Mouse (Mus musculus) cerebral cortex, adult 2 months (tissue): ENCODE results near the gene Wnt7b.

ENCODE experiments used
- WGBS: fragments of 180-500 bp; shearing (Covaris S2); methylation state at CpG from one replicate; pipeline ENCODE4 v1.1.7; 2018; 5-methylcytosine and 5-hydroxymethylcytosine counted together

The Wnt7b gene

DNA sequence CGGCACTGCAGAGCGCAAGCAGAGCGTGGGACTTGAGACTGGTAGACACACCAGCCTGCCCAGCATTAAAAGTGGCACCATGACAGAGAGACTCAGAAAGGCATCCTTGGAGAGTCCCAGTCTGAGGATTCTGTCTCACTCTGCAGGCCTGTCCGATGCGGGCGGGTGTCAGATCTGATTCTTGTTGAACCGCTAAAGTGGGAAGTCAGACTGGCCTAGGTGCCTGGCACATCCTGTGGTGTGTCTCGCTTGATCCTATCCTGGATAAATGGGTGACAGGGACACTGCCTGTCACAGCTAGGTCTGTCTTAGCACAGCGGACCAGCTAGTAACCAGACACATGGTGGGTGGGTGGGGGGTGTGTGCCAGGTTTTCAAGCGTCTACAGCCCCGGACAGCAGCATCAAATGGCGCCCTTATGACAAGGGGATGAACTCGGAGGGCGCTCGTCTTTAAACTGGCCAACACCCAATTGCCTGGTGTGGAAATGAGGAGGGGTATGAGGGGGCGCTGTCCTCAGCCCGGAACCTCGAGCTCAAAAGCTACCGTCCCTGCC, at the start of gene Wnt7b:
Gene Wnt7b (minus strand): TSS at position 118 of the 555 bp plus-strand sequence.
- WGBS, result 3% methylated on average over 19 of the region's 19 CpGs

DNA sequence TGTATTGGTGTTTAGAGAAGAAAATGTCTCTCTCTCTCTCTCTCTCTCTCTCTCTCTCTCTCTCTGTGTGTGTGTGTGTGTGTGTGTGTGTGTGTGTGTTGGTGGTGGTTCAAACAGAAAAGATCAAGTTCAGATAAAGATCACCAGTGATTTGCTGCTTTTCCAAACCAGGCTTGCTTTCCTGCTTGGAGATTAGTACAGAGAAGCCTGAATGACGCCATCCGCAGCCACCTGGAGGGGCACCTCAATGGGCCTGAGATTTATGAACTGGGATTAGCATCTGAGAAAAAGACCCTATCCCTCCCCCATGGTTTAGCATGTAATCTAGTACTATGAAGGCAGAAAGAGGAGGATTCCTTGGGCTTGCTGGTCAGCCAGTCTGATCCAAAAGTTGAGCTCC, 49.3 kb upstream of the Wnt7b start:
- 81% methylated on average over 2 of the region's 2 CpGs for WGBS

DNA sequence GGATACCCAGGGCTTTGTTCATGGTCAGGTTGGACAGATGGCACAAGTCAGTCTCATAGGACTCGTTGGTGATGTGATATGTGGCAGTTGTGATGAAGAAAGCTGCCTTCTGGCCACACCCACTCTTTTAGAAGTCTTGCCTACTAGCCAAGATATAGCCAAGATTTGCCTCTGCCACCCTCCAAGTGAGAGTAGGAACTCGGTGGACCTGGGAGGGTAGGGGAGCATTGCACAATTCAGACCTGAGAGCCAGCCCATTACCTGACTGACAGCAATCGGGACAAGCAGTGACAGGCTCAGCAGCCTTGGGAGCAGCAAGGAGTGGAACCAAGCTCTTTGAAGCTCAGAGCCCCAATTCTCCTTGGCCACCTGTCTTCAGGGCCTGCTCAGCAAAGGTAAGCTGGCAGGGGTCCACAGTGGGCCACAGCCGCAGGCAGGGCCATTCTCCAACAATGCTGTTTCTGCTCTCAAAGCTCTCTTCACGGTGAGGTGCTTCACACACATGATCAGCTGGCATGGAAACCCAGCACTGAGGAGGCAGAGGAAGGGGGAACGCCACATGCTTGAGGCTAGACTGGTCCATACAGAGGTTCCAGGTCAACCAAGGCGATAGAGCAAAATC, 47.8 kb upstream of the Wnt7b start:
- 81% methylated on average over 7 of the region's 7 CpGs for WGBS

DNA sequence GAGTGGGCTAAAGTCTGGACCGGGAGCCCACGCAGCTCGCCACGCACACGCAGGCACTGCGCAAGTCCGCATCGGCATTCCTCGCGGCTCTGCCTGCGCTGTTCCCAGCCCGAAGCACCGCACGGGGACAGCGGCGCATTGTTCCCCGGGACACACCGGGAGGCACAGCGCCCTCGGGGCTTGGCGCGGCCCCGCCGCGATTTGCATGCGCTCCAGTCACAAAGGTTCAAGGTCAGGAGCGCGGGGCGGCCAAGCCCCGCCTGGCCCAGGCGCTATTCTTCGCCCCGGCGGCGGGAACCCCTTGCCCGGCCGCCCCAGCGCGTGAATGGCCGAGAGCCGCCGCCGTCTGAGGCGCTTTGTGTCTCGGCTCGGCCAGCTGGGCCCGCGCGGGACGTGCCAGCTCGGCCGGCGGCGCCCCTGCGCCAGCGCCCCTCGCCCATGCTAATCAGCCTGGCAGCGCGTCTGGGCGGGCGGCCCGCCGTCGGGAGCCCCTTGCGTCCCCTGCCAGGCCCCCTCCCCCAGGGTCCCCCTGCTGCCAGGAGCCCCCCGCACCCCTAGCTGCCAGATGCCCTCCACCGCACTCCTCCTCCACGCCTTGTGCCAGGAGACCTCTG, 43.5 kb upstream of the Wnt7b start:
- WGBS, result 2% methylated on average over 62 of the region's 68 CpGs

DNA sequence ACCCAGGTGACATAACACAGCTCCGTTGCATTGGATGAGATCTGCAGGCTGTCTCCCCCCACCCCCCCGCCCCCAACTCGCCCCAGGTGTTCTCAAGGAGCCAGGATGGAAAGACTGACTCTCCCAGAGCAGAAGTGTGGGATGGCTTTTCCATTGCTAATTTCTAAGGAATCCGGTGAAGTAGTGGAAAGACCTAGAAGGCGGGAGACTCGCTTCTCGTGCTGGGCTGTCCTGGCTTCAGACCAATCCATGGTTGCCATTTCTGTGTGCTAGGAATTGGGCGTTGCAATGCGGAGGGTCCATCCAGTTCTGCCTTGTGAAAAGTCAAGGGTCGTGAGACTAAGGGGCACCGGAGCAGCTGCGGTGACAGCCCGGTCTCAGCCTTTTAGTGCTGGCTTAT, 39.9 kb upstream of the Wnt7b start:
- WGBS, result 89% methylated on average over 13 of the region's 13 CpGs

DNA sequence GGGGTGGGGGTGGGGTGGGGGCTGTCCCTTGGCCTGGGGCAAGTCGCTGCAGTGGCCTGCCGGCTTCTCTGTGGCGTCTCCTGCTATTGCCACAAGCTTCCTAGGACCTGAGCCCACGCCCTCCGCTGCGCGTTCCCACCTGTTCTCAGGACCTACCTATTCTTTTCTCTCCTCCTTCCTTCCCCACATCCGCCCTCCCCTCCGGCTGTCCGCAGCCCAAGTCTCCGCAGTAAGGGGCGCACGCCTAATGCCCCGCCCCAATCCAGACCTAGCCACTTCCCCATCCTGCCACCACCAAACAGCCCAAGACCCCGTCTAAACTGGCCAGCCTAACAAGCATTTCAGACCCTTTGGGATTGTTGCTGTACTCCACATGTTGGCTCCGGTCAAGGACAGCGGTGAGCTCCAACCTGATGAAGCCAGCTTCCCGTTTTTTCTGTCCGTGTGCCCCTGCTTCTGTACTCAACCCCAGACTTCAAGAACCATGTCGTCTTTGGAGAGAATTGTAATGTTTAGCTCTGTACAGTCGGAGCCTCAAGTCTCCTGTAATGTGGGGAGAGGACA, 33.3 kb upstream of the Wnt7b start:
- WGBS, result 74% methylated on average over 21 of the region's 21 CpGs

DNA sequence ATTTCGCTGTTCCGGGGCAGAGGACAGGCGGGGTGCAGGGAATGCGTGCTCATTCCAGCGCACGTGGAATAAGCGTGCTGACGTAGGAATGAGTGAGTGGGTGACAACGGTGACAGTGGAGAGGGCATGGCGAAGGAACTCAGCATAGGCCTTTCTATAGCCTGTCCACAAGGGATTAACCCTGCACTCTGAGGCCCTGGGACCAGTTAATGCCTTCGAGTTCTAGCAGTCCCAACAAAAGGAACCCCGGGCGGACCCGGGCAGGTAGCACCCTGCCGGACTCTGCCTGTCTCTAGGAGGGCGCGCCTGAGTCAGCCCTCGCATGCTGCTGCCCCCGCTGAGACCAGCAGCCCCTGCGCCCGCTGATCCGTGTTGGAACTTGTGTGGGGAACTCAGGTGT, 32.8 kb upstream of the Wnt7b start:
- WGBS, result 74% methylated on average over 22 of the region's 22 CpGs

DNA sequence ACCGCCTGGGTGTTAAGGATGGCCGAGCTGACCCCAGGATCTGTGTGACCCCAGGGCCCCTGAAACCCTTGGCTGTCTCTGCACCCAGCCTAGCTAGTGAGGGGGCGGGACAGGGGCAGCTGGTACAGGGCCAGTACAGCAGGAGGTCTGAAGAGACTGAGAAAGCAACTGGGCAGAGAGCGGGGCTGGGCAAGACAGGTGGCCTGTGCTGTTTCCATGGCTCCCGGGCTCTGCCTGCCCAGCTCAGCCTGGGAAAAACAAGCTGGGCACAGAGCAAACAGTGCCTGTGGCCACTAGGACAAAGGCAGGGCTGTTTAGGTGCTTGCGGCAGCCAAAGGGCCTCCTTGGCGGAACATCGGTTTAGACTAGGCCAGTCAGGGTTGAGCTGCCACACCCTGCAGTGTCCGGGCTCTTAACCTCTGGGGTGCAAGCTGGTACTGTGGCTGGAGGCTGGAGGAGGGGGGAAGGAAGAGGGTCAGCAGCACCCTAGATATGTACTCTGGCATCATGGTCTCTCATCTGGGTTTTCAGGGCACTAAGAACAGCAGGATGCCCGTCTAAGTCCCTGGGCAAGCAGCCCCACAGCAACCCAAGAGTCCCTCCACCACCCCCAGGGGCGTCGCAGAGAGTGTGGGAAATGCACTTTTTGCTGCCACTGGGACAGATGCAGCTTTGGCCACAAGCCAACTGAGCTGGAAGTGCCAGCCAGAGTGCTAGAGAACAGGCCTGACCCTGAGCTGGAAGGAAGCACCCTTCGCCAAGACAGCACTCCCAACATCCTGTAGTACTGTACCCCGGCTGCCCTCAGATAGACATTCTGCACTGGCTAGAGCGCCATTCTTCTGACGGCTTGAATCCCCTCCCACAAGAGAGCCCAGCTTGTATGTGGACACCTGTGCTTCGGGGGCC, 31.3 kb upstream of the Wnt7b start:
- WGBS, result 58% methylated on average over 17 of the region's 17 CpGs

DNA sequence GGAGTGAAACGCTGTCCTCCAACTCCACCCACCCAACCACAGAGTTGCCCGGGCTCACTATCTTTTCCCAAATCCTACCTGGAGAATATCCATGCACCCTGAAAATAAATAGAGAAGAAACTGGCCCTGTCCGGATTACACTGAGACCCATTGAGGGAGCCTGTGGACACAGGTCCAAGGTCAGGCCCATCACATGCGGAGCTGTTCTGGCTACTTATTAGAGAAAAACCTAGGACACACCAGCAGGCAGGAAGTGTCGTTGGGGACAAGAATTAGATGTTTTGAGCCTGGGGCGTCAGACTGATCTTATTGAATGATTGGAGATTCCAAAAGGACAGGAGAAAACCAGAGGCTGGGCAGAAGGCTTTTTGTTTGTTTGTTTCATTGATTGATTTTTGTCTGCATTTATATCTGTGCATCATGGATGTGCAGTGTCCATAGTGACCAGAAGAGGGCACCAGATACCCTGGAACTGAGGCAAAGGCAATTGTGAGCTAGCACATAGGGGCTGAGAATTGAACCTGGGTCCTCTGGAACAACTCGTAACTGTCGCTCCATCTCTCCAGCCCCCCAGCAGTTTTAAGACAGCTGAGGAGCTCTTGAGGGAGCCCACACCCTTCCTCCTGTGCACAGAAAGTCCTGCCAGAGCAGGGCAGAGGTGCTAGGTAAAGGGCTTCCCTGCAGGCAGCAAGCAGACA, 30.5 kb upstream of the Wnt7b start:
- 71% methylated on average over 8 of the region's 8 CpGs for WGBS

DNA sequence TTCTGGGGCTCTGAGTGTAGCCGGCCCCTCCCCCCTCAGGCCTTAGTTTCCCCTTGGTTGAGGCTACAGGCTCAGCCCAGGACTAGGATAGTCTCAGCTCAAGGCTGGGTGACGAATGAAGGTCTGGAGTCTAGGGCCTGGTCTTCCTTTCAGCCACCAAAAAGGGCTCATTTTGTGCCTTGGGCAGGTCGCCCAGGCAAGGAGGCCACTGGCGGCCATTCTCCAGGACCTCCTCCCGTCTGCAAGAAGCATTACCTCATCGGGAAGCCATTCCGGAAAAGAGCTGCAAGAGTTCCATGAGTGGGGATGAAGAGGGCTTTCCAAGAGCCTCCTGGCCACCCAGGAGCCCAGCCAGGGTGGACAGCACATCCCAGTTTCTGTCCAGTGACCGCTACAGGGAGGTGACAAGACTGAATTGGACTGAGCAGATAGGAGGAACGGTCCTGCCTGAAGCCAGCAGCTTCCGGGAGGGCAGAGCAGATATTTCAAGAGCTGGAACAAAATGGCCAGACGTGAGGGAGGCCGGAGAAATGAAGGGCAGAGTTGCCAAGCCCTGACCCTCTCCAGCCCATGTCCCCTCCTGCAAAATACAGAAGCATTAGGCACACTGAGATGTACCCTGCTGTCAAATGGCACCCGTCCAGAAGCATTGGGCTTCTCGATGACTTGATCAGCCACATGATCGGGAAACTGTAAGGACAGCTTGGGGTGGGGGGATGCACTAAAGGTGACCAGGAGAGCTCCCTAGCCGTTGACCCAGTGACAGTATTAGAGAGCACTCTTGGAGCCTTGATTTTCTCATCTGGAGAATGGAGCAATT, 29.6 kb upstream of the Wnt7b start:
- WGBS, result 59% methylated on average over 16 of the region's 16 CpGs

DNA sequence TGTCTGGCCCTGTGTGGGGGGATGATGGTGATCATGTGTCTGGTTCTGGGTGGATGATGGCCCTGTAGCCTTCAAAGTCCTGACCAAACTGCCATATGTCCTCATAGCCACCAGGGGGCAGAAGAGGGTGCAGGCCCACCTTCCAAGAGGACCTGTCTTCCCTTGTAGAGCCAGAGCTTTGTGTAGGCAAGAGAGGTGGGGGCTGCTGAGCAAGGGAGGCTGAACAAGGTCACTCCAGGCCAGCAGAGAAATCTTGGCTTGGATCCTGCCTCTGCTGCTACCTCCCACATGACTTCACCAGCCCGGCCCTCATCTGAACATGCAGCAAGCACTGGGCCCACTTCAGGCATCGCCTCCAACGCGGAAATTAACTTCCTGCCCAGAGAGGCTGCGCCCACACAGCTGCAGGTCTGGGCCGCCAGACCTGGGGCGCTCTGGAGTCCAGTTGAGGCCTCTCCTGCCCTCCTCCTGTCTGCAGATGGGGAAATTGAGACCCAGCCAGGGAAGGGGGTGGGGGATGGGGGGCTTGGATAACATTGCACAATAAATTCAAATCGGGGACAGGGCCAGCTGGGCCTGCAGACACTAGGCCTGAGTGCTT, 28.4 kb upstream of the Wnt7b start:
- WGBS, result 14% methylated on average over 8 of the region's 8 CpGs

DNA sequence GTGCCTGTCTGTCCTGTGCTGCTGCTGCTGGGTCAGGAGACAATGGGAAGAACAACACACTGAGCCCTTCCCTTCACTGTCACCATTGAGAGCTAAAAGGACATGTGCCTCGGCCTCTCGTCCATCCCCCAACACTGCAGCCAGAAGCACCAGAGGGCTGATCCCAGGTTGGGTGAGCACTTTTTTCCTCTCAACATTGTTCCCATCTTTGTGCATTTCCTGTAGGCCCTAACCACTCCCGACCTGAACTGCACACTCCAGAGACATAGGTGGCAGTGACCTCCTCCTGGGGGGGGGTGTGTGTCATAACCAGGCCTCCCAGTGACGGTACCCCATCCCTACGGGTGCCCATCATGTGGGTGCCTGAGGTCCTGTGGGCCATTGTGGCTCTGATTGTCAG, 27.8 kb upstream of the Wnt7b start:
- WGBS, result 69% methylated on average over 5 of the region's 5 CpGs

DNA sequence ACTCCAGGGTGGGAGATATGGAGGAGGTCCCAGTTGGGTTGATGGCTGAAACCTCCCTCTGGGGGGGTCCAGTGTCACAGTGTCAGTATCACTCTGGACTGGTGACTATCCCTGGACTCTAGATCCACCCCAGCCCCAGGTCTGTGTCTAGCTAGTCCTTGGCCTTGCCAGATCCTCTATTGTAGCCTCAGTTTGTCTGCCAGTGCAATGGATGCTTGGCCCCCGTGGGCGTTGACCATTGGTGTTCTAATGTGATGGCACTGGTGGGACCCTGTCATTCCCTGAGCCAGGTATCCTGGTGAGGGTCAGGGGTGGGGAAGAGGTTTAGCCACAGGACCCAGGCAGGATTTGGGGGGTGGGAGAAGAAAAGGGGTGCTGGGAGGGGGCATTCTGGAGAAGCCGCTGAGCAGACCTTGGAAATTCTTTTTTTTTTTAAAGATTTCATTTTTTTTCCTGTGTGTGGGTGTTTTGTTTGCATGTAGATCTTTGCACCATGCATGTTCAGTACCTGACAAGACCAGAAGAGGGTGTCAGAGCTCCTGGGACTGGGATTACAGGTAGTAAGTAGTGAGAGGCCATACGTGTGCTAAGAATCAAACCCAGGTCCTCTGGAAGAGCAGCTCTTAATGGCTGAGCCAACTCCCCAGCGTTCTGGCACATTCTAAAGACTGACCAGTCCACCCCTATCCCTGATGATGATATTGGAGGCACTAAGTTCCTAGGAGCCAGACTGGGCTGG, 27.2 kb upstream of the Wnt7b start:
- 82% methylated on average over 5 of the region's 5 CpGs for WGBS

DNA sequence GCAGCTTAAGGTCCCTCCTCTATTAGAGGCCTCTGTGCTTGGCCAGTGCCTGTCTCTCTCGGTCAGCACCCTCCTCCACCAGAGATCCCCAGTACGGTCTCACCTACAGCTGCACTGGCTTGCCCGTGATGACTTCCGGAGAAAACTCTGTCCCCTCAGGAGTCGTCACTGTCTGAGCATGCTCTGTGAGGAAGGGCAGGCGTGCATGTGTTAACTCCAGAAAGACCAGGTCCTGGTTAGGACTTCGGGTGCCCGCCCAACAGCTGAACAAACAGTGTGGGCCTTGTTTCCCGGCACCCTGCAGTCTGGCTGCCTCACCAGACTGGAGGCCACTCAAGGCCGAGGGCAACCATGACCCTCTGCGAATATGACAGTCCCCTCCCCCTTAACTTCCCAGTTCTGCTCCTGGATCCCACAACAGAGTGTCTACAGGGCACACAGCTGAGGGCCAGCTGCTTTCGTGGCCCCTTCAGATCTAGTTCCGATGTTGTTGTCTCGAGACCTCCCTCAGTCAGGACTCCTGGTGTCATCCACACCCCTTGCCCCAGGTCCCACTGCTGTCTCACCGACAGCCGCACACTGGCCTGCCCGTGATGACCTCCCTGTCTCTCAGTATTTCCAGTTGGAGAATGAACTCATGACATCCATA, 23.8 kb upstream of the Wnt7b start:
- WGBS, result 59% methylated on average over 17 of the region's 17 CpGs

DNA sequence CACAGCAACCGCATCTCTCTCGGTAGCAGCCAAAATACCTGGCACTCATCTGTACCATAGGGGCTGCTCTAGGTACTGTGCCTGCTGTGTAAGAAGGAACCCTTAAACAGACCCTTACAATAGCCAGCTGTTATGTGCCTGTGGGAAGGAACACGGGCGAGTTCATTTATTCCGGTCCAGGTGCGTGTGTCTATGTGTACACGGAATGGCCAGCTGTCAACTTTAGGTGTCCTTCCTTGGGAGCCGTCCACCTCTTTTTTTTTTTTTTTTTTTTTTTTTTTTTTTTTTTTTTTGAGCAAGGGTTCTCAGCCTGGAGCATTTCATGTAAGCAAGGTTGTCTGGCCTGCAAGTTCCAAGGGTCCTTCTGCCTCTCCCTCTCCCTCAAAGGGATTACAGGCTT, 22.7 kb upstream of the Wnt7b start:
- WGBS, result 90% methylated on average over 8 of the region's 8 CpGs

DNA sequence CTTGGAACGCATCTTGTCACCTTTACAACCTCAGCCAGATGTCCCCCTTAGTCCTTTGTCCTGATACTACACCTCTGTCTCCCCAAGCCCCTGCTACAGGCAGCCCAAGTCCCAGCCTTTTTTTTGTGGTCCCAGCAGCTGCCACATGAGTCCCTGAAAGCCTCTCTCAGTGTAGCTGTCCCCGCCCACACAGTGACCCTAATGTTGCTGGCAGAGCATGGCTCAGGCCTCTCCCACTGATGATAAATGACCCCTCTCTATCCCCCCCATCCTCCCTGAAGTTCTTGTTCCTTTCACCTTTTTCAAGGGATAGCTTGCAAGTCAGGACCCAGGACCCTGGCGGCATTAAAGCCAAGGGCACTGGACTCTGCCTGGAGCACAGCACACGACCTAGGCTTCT, 22.2 kb upstream of the Wnt7b start:
- 83% methylated on average over 4 of the region's 4 CpGs for WGBS

DNA sequence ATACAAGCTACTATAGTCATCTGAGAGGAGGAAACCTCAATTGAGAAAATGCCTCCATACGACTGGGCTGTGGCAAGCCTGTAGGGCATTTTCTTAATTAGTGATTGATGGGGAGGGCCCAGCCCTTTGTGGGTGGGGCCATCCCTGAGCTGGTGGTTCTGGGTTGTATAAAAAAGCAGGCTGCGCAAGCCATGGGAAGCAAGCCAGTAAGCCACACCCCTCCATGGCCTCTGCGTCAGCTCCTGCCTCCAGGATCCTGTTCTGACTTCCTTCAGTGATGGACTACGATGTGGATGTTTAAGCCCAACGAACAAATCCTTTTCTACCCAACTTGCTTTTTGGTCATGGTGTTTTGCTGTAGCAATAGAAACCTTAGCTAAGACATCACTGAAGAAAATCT, 21.1 kb upstream of the Wnt7b start:
- WGBS, result 69% methylated on average over 5 of the region's 5 CpGs

DNA sequence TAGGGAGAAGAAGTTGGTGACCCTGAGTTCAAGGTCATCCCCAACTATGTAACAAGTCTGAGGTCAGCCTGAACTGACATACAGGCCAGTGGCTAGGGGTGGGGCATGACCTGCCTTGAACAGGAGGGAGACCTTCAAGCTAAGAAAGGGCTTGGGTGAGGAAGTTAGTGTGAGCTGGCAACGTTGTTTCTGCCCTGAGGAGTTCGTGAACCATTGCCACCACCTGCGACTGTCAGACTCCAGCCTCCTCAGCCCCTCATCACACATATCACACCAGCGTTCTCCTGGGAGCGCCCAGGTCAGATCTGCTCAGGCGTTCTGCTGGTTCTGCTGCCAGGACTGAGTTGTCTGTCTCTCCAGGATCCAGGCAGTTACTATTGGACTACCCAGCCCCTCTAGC, 20.5 kb upstream of the Wnt7b start:
- WGBS, result 86% methylated on average over 6 of the region's 6 CpGs

DNA sequence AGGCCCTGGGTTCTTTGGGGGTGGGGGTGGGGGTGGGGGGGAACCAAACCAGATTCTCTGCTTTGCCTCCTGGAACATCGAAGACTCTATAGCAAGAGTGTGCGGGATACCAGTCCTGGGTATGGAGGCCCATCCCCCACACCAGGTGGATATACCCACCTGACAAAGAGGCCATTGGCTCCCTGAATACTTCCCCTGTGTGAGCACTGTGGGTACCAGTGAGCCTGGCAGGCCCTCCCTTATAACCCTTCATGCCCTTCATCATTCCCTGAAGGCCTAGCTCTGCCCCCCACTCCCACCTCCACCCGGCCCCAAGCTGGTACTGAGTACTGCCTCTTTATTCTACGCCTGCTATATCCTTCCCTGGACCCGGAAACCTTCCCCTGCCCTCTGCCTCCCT, 19.7 kb upstream of the Wnt7b start:
- WGBS, result 90% methylated on average over 5 of the region's 5 CpGs
